Mouse (Mus musculus): ENCODE data around the gene Asic3. TPM values are rescaled to one million over a fixed set of nuclear protein-coding genes. Genes with fewer than 3 reads are reported as not detected.

Gene Asic3
- 0.64 and 0.75 TPM in 2 replicates for polyA plus RNA-seq (2012; rRNA removed; ENCODE audit: low replicate concordance)

DNA sequence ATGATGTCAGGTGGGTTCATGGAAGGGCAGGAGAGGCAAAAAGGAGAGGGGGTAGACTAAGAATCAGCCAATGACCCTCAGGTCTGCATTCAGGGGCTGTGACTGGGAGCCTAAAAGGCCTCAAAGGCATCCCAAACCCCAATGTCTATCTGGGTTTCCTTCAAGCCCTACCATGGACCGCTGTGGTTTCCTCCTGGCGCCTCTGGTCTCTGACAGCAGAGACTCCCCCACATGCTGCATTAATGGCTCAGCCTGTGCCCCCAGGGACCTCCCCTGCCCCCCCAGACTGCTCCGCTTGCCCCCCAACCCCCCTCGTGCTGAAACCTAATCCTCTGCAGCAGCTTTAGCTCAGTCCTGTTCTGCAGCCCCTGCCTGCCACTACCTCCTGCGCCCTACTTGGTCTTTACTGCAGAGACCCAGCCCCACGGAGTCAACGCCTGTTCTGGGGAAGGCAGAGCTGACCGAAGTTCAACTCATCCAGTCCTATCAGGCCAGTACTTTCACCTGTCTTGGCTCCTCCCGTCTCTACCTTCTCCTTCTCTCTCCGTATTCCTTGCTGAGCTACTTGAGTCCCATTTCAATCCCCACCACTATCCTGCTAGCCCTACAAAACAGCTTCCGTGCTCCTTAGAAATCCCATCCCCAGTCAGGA, at the start of gene Asic3:
Gene Asic3, plus strand, starts transcription at position 351 of the 652 bp plus-strand sequence.

DNA sequence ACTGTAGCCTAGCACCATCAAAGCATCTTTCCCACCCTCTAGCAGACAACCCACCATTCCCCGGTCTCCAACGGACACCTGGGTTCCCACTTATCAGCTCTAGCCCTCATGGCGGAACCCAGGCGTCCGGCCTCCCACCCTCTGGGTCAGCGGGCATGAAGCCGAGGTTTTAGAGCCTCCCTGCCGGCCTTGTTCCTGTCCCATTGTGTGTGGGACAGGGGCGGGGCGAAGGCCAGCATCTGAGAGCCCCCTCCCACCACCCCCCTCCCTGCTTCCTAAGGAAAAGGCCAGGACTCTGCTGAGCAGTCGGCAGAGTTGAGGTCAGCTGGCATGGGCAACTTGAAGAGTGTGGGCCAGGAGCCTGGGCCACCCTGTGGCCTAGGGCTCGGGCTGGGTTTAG, 48.7 kb upstream of the Asic3 start, which contains the start of gene Nos3:
Gene Nos3, plus strand, starts transcription at position 303 of the 400 bp plus-strand sequence.

DNA sequence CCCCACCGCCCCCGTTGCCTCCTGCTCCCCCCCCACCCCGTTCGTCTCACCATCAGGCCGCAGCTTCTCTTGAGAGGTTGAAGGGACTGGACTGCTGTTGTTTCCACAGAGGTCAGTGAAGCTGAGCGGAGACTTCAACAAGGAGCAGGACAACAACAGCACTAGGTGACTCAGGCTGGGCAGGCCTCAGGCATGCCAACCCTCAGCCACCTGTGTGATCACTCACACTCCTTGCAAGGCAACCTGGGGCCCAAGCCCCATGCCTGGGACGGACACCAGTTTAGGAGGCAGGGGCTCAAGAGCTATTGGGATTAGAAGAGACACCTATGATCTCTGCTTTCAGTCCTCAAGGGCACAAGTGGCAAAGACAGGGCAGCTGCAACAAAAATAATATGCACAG, 21.3 kb upstream of the Asic3 start, which contains the start of gene Atg9b:
Gene Atg9b, minus strand, starts transcription at position 280 of the 400 bp plus-strand sequence.

DNA sequence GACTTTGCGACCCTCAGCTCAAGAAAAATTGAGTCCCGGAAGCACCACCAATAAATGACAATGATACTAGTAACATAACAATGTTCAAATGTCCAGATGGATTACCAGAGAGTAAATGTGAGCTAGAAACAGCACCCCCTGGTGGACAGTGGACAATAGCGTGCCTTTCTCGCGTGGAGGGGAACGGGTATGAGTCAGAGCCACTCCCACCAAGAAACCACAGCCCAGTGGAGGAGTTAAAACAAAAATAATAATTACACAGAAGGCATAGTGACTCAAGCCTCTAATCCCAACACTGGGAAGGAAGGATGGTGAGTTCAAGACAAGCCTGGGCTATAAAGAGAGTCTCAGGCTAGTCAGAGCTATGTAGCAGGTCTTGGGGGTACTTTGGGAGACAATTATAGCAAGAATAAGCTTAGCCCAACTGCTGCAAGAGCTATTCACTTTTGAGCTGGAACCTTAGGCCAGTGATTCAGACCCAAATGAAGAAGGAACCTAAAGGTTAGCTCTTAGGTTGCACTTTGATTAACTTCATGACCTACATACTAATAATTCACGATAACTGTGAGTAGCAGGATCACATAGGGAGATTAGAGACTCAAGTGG, 19.7 kb upstream of the Asic3 start, which contains the start of gene Abcb8:
Gene Abcb8, plus strand, starts transcription at position 272 of the 606 bp plus-strand sequence.

GRCm38 (mm10) chr5:24423129-24424003, 10.2 kb downstream of the Asic3 start, which contains the start of the genes Cdk5 and Slc4a2:
Cdk5 (minus strand) TSS chr5:24423530.
Slc4a2 (plus strand) TSS chr5:24423837.

GRCm38 (mm10) chr5:24444746-24445427, 31.7 kb downstream of the Asic3 start, which contains the start of gene Fastk:
Fastk (minus strand) TSS chr5:24445287.

DNA sequence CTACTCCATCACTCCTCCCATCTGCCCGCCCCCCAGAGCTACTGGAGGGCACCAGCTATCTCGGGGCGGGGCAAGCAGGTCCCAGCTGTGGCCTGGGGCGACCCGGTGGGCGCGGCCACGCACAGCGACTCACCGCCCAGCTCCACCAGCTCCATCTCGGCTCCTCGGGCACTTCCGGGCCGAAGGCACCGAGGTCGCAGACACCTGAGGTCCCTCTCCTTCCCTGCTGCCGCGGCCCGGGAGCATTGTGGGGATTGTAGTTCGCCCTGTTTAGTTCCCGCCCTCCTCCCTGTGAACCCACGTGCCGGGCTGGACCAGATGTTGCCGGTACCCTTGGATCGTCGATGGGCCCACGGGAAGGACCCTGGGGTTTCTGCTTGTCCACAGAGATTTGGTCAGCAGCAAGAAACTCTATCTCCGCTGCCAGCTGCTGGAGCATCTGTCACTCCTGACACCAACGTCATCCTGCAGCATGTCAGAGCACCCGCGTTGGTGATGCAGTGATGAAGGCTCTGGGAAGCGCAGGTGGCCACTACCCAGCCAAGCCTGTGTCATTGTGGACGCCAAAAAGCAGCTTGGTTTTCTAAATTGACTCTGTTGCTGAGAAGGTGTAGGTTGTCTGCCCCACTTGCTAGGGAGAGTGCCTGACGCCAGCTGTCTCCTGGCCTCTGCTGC, 34.6 kb downstream of the Asic3 start, which contains the start of gene Tmub1:
Gene Tmub1, minus strand, starts transcription at position 231 of the 675 bp plus-strand sequence.

DNA sequence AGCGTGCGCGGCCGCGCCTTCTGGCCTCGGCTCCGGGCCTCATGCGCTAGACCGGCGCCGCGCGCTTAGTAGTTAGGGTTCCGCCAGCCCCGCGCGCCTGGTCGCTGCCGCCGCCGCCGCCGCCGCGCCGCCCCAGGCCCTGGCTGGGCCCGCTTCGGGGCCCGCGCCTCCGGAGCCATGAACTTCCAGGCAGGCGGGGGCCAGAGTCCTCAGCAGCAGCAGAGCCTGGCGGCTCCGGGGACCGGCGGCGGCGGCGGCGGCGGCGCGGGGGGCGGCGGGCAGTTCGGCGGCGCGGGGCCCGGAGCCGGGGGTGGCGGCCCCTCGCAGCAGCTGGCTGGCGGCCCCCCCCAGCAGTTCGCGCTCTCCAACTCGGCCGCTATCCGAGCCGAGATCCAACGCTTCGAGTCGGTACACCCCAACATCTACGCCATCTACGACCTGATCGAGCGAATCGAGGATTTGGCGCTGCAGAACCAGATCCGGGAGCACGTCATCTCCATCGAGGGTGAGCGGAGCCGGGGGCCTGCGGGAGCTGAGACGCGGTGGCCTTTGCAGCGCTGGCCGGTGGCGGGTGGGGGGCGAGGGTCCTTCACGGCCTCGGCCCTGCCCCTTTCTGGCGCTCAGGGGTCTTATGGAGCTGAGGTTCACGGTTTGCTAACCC, 39.0 kb downstream of the Asic3 start, which contains the start of gene Agap3:
Gene Agap3, plus strand, starts transcription at position 148 of the 661 bp plus-strand sequence.

Other genes starting within 250 kb of the Asic3 start
- gene Nupl2, start 248.4 kb upstream of the Asic3 start, polyA plus RNA-seq (2012; rRNA removed; ENCODE audit: low replicate concordance), result 6.8 and 11.5 TPM in 2 replicates
- 37.6 and 114 TPM in 2 replicates for gene Kcnh2, start 61.8 kb upstream of the Asic3 start, polyA plus RNA-seq (2012; rRNA removed; ENCODE audit: low replicate concordance)
- 41.6 and 73.0 TPM in 2 replicates for gene Nos3, start 48.6 kb upstream of the Asic3 start, polyA plus RNA-seq (2012; rRNA removed; ENCODE audit: low replicate concordance)
- gene Atg9b, start 21.2 kb upstream of the Asic3 start, polyA plus RNA-seq (2012; rRNA removed; ENCODE audit: low replicate concordance), result 1.9 and 4.6 TPM in 2 replicates
- gene Abcb8, start 19.7 kb upstream of the Asic3 start, polyA plus RNA-seq (2012; rRNA removed; ENCODE audit: low replicate concordance), result 69.9 and 87.9 TPM in 2 replicates
- 87.6 and 100 TPM in 2 replicates for gene Cdk5, start 10.1 kb downstream of the Asic3 start, polyA plus RNA-seq (2012; rRNA removed; ENCODE audit: low replicate concordance)
- 71.2 and 99.7 TPM in 2 replicates for gene Slc4a2, start 10.4 kb downstream of the Asic3 start, polyA plus RNA-seq (2012; rRNA removed; ENCODE audit: low replicate concordance)
- gene Fastk, start 31.9 kb downstream of the Asic3 start, polyA plus RNA-seq (2012; rRNA removed; ENCODE audit: low replicate concordance), result 257 and 263 TPM in 2 replicates
- 22.5 and 42.2 TPM in 2 replicates for gene Tmub1, start 34.5 kb downstream of the Asic3 start, polyA plus RNA-seq (2012; rRNA removed; ENCODE audit: low replicate concordance)
- 70.0 and 103 TPM in 2 replicates for gene Agap3, start 38.8 kb downstream of the Asic3 start, polyA plus RNA-seq (2012; rRNA removed; ENCODE audit: low replicate concordance)
- 0.03 and 0.12 TPM in 2 replicates for gene Gbx1, start 113.8 kb downstream of the Asic3 start, polyA plus RNA-seq (2012; rRNA removed; ENCODE audit: low replicate concordance)
- 0.86 and 2.5 TPM in 2 replicates for gene Asb10, start 127.6 kb downstream of the Asic3 start, polyA plus RNA-seq (2012; rRNA removed; ENCODE audit: low replicate concordance)
- 0.04 TPM in 1 of 2 replicates, not detected in the other for gene 4931409K22Rik, start 143.4 kb downstream of the Asic3 start, polyA plus RNA-seq (2012; rRNA removed; ENCODE audit: low replicate concordance)
- gene Abcf2, start 164.1 kb downstream of the Asic3 start, polyA plus RNA-seq (2012; rRNA removed; ENCODE audit: low replicate concordance), result 47.6 and 66.5 TPM in 2 replicates
- gene Chpf2, start 173.3 kb downstream of the Asic3 start, polyA plus RNA-seq (2012; rRNA removed; ENCODE audit: low replicate concordance), result 53.7 and 55.7 TPM in 2 replicates
- 20.1 and 43.3 TPM in 2 replicates for gene Smarcd3, start 211.0 kb downstream of the Asic3 start, polyA plus RNA-seq (2012; rRNA removed; ENCODE audit: low replicate concordance)

Measured in subcutaneous adipose tissue, adult 2 months (tissue).